Mouse (Mus musculus): ENCODE measurements at regions not wholly inside any gene's neighbourhood (a gene's known extent, or its start where the extent isn't known, plus 50 kb on each side); places are given as distances from the start of the nearest gene placed in this dataset.

DNA sequence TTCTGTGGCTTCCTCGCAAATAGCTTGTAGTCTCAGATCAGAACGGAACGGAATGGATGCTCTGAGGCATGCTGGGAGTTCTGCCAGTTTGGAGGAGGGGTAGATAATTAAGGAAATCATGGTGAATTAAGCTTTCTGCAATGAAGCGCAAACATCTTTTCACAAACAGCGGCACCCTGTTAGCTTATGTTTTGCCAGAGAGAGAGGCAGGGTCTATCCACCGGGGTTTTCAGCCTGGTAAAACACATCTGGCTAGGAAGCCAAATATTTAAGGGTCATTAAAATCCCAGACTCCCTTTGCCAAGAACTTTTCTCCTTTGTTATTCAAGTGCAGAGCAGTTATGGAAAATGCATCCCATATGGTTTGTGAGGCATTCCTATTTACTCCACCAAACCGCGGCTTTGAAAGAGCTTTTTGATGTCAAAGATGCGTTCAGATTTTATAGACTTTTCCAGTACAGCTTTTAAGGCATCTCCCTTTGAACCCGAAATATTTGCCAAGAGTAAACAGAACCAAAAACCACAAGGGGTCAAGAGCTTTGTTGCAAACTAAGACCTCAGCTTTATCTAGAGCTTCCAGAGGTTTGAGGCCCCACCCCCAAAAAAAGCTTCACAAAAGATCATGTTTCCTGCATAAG lies 287.4 kb upstream of the Cdh5 start:
- DNase-seq: peak; percentile 44

DNA sequence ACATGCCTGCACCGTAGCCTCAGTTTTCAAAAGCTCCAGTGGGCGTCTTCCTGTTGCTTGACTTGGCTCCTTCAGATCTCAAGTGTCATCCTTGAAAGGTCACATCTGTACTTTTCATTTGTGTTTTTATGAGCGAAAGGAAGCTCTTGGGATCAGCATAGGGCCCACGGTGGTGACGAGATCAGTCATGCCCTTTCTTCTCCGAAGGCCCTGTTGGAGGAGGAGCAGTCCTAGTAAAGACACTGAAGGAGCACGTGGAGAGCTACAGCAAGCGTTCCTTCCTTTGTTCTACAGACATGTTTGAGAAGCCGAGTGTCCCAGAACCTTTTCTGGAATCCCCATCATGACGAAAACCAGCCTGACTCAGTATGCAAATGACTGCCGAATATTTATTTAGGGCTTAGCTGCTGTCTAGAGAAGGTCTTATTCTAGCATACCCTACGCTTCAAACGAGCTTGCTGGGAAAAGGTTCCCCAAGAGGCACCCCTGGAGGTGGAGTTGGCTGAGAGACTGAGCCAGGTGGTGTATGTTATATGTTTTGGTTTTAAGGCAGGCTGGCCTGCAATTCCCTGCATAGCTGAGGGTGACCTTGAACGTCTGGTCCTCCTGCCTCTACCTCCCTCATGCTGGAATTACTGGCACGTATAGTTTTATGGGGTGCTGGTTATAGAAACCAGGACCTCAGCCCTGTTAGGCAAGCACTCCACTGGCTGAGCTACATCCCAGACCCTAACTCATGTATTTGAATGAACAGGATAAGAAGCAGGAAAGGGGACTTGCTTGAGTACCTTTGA lies 285.1 kb upstream of the Cdh5 start:
- DNase-seq: no peak

DNA sequence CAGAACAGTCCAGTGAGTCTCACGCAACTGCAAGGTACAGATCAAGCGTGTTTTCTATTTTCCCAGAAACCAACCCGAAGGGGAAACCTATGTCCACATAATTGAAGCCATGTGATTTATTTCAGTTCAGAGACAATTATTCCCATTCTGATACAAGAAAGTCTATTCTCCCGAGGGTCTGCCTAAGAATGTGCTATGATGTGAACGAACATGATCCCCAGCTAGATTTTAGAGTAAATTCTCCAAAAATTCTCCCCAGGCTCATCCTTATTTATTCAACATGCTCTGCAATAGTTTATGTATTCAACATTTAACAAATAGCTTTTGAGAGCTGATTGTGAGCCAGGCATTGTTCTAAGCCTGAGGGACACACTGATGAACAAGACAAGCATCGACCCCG lies 277.9 kb upstream of the Cdh5 start:
- DNase-seq: no peak

DNA sequence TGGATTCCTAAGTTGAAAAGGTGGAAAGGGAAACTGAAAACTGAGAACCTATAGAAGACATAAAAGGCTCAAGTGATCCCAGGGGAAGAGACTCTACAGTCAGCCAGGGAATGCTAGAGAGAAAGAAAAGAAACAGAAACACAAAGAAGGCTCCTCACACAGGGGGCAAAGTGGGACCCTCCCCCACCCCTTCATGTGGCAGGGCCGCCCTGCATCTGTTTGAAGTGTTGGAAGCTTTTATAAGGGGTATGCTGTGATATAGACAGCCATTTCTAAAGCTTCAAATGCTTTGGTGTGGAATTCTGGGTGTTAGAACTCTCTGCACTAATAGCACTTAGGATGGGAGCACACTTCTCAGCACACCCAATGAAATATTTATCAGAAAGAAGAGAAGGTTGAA lies 276.7 kb upstream of the Cdh5 start:
- peak; percentile 43 for DNase-seq

DNA sequence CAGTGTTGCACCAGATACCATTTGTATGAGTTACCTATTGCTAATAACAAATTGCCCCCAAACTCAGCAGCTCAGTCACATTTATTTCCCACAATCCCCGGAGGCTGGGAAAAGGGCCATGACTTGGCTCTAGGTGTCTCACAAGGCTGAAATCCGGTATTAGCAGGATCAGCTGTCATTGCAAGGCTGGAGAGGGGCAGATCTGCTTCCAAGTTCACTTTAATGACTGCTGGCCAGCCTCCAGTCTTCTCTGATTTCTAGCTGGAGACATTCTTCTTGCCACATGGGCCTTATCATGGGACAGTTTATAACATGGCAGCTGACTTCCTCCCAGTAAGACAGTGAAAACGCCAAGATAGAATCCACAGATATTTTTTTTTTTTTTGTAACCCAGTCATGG lies 276.1 kb upstream of the Cdh5 start:
- no peak for DNase-seq

DNA sequence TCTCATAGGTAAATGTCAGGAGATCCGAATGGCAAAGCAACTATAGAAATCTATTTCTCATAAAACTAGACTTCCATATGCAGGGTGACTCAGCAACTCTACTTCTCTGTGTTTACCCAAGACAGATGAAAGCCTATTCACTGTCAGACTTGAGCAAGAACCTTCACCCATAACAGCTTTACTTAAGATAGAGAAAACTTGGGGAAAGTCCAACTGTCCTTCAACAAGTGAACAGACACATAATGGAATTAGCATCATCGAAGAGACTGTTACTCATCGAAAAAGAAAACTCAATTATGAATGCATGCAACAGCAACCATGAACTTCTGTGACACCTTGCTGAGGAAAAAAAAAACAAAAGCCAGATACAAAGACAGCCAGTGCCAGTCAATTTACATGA lies 271.0 kb upstream of the Cdh5 start:
- DNase-seq: no peak

DNA sequence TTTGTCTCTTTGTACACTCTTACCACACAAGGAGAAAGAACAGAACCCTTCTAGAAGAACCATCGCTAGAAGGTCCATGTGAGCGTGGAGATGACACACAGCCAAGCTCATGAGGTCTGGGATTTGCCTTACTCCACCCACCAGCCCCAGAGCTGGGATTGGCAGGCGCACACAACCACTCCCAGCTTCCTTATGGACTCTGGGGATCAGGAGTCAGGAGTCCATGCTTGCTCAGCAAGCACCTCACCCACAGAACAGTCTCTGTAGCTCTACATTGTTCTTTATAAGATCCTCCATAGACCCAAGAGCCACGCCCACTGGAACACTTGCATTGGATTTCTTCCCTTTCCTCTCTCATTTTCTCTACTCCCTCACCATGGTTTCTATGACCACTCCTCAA lies 261.4 kb upstream of the Cdh5 start:
- DNase-seq: no peak

DNA sequence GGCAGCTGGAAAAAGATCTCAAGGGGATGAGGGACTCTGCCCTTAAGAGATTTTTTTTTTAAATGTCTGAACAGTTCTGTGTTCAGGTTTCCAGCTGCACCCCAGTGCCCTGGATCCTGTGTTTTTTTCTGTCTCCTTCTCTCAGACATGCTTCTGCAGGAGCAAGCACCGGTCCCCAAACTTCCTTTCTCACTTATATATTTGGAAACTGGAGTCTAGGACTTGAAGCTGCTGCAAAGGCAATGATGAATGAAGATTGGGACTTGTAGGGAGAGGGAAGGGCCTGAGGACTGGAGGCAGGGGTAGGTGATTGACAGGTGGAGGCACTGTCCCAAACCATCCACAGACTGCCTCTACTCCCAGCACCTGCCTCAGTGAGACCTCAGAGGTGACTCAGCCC lies 255.5 kb upstream of the Cdh5 start:
- DNase-seq: no peak

DNA sequence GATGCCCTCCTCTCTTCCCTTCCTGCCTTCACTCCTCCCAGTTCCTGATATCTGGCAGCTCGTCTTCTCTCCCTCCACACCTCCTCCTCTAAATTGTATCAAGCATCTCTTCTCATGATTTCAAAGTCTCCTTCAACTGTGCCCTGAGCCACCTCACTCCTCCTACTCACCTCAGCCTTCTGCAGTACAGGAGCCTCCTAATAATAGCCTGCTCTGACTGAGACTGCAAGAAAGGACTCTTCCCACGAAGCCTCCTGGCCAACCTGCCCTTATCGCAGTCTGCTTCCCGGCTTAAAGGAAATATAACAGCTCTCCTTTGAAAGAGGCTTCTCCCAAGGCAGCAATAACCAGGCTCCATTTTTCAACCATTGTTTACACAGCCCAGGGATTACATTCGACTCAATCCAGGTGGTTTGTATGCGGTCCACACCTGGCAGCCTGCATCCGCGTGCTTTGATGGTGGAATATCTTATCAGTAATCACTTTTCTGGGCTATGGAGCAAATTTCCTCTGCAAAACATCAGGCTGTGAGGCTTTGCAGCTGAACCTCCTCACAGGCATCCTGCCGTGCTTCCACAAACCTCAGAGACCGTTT lies 254.9 kb upstream of the Cdh5 start:
- DNase-seq: no peak

DNA sequence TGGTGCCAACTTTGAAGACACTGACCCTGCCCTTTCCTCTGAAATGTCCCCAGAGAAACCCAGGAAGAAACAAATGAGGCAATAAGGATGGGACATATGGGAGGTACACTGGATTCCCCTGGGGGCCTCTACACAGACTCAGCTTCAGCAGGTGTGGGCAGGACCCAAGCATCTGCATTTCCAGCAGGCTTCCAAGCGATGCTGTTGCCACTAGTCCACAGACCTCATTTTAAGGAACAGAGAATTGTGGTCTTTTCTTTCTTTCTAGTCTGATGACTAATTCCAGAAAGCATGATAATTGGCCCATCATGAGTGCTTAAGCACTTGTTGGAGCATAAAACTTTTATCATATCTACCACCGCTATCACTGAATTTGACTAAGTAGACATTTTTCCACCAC lies 251.6 kb upstream of the Cdh5 start:
- DNase-seq: no peak

DNA sequence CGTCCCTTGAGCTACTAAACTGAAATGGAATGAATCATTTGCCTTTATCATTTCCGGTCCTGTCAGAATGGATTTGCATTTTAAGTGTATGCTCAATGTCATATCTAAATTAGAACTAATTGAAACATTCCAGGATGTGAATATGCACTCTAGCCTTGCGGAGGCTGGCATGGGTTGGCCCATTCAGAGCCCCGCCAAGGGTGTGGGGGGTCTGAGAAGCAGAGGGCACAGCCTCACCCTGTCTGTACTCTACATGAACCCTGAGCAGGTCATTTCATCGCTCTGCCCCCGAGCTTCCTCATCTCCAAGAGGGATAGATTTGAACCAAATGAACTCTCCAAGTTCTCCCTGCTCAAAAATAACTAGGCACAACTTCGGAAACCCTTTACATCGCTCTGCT lies 250.1 kb upstream of the Cdh5 start:
- no peak for DNase-seq

DNA sequence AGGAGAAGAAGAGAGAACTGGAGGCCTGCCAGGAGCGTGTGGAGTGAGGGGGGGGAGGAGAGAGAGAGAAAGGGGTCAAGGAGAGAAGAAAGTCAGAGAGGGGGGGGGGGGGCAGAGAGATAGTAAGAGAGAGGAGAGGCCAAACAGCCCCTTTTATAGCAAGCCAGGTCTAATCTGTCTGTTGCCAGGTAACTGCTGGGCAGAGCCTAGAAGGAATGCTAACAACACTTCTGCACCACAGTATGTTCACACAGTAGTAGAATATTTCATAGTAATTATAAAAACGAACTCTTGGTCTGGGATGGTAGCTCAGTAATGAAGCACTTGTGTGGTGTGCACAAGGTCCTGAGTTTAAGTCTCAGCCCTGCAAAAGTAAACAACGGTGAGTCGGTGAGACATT lies 248.4 kb upstream of the Cdh5 start:
- no peak for DNase-seq

DNA sequence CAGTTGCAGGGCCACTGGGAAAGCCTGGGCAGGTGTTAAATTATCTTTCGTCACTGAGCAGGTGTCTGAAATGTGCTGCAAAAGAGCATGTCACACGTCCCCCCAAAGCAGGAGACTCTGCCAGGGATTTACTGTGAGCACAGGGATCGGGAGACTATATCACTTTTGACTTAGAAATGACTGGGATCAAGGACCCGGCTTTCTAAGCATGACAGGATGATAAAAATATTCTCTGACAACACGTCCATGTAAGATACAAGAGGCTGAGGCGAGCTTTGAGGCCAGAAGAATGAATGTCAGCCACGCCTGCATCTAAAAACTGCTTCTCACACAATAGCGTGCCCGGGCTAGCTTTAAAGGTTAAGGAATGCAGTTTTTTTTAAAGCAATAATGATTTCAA lies 246.1 kb upstream of the Cdh5 start:
- DNase-seq: no peak

DNA sequence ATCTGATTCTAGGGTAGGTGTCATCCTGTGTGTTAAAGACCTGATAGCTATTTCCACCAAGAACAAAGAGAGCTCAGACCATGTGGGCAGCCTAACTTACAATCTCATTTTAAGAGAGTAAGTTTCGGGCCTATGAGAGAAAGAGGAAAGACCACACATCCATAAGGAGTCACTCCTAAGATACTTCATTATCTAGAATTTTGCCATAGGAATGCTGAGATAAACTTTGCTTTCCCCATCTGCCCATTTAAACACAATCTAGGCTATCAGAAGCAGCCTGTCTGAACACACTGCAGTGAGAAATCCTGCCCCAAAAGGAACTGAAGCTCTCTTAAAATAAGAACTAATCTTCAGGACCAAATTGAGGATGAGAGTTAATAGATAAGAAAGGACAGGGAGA lies 242.3 kb upstream of the Cdh5 start:
- no peak for DNase-seq

DNA sequence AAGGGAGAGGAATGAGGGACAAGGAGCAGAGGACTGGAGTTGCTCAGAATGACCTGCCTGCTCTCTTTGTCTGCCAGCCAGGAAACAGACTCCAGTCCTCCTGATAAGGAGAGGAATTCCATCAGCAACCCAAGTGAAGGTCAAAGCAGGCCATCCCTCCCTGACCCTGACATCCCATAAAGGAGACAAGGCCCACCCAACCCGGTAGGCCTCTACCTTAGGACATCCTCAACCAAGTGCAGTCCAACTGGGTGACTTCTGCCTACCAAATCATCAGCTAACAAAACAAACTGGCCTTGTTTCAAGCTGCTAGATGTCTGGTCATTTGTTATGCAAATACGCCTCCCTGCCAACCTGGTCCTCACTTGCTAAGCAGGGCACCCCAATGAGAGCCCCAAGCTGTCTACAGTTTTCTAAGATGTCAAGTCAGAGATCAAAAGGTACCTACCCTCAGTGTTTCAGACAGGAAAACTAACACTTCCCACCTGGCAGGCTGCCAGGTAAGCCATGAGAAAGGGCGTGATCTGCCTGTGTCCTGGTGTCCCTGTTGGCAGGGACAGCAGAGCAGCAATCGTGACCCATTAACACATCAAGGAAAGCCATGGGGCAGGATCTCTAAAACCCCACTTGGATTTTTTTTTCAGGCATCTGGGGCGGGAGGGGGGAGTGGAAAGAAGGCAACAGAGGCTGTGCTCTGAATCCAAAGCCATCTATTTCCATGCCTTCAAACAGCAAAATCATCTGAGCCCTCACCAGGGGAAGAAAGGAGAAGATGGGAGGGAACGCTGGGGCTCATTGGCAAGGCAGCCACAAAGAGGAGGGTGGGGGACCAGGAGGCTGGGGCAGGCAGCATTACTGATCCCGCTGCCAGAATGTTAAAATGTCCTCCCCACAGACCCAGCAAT lies 227.6 kb upstream of the Cdh5 start:
- no peak for DNase-seq

DNA sequence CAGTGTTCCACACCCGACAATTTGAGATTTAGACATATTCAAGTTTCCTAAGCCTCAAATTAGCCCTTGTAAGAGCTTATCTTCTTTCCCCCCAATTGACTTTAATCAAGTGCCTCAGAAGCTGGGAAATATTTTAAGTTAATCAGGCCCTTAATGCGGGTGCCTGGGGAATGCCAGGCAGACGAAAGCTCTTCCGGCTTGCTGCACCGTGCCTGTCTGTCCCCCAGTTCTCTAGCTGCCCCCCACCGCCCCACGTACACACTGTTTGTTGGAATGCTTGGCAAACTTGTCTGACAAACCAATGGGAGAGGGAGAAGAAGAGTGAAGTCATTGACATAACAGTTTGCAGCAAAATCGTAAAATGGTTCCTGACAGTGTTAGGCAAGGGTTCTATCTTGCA lies 226.9 kb upstream of the Cdh5 start:
- no peak for DNase-seq

DNA sequence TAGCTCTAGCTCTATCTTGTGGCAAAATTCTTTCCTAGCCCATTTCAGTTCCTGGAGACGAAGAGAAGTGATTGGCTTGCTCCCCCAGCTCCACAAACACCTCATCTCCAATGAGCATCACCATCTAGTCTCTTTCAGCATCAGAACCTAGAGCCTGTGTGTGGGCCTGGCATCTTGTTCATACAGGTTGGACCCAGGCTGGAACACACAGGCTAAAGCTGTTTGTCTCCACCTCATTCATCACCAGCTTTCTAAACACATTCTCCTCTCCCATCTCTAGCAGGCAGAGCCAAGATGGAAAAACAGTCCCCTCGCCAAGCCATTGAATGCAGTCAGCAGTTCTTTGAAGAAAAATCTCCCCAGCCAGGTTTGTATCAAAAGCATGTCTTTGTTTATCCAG lies 221.9 kb upstream of the Cdh5 start:
- no peak for DNase-seq

DNA sequence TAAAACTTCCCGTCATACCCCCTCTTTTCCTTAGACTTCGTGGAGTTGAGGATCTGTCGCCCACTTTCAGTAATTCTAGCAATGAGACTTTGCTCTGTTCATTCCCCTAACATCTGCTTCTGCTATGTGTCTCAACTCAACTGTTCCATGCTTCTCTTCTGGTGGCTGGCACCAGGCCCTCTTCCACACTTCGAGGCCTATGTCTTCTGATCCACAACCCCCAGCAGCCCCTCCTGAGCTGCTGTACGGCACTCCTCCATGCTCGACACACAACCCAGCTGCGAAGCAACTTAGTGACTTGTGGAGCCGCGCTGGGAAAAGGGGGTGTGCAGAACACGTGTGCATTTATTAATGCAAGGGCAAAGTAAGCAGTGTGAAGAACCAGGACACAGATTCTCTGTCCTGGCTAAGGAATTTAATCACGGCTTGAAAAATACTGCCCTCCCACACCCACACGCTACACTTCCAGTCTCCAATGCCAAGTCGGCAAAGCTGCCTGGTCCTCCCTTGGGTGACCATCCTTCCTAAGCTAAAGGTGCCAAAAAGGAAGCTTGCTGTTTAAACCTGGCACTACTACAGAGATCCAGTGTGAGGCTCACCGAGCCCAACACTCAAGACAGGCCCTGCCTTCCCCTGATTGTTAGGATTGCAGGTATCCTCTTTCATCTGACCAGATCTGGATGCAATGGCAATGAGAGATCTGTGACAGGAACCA lies 220.8 kb upstream of the Cdh5 start:
- DNase-seq: no peak

DNA sequence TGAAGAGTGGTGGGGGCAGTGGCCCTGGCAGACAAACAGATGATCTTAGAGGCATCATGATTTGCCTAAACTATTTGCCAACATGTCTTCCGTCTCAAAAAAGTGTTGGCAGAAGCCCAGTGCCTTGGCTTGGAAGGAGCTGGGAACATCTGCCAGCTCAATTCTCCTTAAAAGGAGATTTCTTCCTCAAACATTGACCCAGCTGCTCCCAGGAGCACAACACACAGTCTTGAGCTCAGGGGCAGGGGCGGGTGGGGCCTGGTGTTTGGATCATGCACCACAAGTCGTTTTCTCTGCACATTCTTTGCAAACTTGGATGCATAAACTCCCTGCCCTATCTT lies 220.3 kb upstream of the Cdh5 start:
- no peak for DNase-seq

DNA sequence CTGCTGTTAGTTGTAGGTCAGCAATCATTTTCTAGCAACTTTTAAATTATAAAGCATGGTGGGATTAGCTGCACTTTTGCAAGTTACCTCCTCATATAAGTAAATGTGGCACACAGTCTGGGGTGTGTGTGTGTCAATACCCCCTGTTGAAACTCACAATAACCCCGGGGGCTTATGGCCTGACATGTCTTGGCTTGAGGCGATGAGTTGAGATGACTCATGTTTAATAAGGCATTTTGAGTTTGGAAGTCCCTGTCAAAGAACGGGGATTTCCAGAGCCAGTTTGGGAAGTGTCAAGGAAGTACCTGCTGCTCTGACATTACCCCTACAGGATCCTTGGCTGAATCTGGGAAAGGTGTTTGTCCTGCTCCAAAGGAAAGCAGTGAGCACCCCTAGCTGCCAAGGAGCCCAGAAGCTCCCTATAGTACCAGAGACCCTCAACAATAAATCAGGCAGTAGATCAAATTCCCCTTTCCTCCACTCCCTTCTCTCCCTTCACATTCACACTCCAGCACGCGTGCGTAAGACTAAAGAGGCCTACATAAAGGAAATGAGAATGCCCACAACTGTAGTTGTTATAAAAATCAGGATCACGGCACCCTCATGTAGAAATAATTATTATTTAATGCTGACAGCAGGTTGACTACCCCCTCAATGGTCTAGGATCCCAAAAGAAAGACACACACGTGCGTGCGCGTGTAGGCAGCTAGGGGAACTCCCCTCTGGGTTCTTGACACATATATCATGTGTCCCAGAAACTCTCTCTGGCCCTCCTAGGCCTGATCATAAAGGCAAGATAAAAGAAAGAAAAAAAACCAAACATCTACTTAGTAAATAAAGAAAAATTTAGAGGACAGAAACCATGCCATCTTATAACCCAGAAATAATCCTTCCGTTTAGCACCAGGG lies 216.3 kb upstream of the Cdh5 start:
- DNase-seq: no peak

DNA sequence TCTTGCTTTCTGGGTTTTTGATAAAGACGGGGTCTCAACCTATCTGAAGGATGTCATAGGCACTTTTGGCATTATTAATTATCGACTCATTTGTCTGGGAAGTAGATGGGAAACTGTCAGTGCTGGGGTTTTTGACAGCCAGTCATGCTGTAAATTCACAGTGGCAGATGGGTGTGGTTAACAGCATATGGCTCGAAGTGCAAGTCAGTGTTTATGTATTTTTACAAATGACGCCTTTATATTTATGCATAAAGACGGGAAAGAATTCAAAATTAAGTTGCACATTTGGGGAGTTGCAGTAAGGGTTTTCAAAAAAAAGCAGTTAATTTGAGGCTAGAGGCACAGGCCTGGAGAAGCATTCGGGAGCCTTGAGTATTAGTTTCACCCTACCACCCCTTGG lies 206.8 kb upstream of the Cdh5 start:
- no peak for DNase-seq

DNA sequence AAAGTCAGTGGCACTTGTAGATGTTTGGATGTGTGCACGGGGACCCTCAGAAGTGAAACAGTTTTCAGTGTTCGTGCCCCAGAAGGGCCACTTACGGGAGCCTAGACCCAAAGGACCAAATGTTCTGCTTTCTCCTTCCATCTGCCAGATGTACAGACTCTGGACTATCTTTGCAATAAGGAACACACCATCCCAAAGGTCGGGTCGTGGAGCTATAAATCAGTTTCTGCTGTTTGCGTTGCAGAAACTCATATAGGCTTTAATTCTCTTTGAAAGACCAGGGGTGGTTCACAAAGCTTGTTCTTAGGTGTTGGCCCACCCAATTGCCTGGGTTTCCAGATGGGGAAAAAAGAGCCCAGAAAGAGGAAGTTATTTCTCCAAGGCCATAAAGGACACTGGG lies 206.3 kb upstream of the Cdh5 start:
- no peak for DNase-seq
